Mouse (Mus musculus): ENCODE results near the gene Ssb. TPM values are rescaled to one million over a fixed set of nuclear protein-coding genes. Genes with fewer than 3 reads are reported as not detected.
"Not testable (repeated sequence)": the region's sequence is repeated elsewhere in the genome, so short reads cannot be mapped to it uniquely, and the experiment has no call there.

The Ssb gene
- polyA plus RNA-seq, 1 experiment from 2014 or later: 407 TPM

DNA sequence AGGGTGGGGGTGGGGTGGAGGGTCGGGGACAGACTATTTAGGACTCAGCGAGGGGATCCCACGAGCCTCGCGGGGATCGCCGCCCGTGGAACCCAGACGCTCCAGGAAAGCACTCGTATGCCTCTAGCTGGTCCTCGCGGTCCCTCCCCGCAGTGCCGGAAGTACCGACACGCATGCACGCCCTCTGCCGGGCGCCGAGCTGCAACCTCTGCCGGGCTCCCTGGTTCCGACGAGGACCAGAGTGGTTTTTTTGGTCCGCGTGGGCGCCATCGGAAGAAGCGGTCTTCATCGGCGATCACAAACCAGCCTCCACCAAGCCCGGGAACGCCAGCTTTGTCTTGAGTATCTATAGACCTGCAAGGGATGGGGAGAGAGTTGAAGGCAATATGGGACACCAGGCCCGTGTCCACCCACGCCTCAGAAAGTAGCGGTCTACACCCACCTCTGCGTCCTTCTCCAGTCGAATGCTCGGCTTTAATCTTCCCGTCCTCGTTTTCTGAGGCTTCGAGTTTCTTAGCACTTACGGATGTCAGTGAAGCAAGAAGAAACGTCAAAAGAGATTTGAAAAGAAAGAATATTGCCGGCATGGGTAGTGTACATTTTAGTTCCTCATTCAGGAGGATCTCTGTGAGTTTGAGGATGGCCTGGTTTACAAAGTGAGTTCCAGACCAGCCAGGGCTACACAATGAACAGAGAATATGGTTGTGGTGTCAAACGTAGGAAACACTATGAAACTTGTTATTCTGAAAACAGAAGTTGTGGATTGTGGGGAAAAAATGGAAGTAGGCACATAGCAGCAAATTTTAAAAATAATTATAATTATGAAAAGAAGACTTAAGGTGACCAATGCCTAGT, 24.3 kb downstream of the Ssb start, which contains the start of gene Mettl5:
Mettl5 (minus strand) TSS at position 165 of the 855 bp plus-strand sequence.
- Histone ChIP-seq H3K36me3 (replicated peaks) (0 out of 2 replicates have a peak, but pooled peaks cover 12% of the 10 kb centered on the region), H3K9me3 (no peaks in the 10 kb centered on the region), H3K4me3 (peak within 1 kb of the TSS; percentile 67), H3K4me1 (peaks cover 11% of the 10 kb centered on the region), H3K27me3 (replicated peaks; ENCODE audit: low read depth, poor library complexity, severe bottlenecking) (no peaks in the 10 kb centered on the region), H3K27ac (replicated peaks) (peak within 1 kb of the TSS; percentile 88)
- DNase-seq (ENCODE audit: low spot score): peak; percentile 90
- 2% methylated on average over 45 of the region's 45 CpGs for WGBS

DNA sequence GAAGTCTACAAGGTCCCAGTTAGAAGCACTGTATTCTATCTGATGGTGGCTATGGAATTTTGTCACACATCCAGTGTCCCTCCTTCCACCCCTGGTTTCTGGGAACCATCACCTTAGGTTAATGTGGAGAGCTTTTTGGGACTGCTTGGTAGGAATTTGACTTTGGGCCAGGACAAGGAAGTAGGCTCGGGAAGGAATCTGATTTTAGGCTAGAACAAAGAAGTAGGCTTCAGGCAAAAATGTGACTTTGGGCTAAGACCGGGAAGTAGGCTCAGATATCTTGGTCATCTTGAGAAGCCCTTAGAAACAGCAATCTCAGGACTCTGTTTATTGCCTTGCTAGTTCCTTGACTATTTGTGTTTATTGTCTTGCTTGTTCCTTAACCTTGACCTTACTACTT, 27.6 kb downstream of the Ssb start:
- no peak overlapping the region for H3K27ac ChIP-seq (replicated peaks)
- H3K4me1 ChIP-seq: peaks cover 11% of the 10 kb centered on the region
- no peaks in the 10 kb centered on the region for H3K27me3 ChIP-seq (replicated peaks; ENCODE audit: low read depth, poor library complexity, severe bottlenecking)
- no peaks in the 10 kb centered on the region for H3K36me3 ChIP-seq (replicated peaks)
- H3K9me3 ChIP-seq: no peaks in the 10 kb centered on the region
- 74% methylated on average over 2 of the region's 2 CpGs for WGBS
- no peak overlapping the region for H3K4me3 ChIP-seq
- no peak for DNase-seq (ENCODE audit: low spot score)

DNA sequence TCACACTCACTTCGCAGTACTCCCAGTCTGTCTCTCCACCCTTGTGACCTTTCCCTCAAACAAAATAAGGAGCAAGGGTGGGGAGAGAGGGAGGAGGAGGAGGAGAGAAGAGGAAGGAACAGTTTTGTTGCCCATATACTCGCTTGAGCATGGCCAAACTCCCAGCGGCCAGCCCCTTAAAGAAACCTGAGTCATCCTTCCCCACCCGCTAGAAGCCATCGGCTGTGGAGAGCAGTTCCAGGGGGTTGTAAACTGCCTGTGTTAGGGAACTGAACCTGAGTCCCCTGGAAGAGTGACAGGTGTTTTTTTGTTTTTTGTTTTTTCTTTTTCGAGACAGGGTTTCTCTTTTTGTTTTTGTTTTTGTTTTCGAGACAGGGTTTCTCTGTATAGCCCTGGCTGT, 29.5 kb downstream of the Ssb start:
- H3K27ac ChIP-seq (replicated peaks): no peak overlapping the region
- H3K36me3 ChIP-seq (replicated peaks): no peaks in the 10 kb centered on the region
- H3K27me3 ChIP-seq (replicated peaks; ENCODE audit: low read depth, poor library complexity, severe bottlenecking): no peaks in the 10 kb centered on the region
- DNase-seq (ENCODE audit: low spot score): no peak
- no peak overlapping the region for H3K4me3 ChIP-seq
- 66% methylated on average over 7 of the region's 7 CpGs for WGBS
- H3K4me1 ChIP-seq: peaks cover under 1% of the 10 kb centered on the region; the same call in 1 of the 2 replicates
- H3K9me3 ChIP-seq: no peaks in the 10 kb centered on the region

DNA sequence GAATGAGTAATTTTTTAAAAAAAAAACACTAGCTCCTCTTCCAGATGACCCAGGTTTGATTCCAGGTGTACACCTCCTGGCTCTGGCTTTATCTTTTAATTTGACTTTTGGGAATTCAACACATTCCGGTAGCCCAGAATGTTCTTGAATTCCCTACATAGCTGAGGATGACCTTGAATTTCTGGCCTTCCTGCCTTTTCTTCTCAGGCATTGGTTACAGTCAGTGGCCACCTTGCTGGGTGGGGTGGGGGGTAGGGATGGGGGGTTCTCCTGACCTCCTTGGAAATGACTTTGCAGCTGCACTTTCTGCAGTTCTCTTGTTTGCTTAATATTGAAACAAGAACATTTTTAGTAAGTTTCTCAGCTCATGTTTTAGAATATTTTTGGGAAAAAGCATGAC, 31.8 kb downstream of the Ssb start:
- no peak for DNase-seq (ENCODE audit: low spot score)
- H3K36me3 ChIP-seq (replicated peaks): no peaks in the 10 kb centered on the region
- 89% methylated on average over 1 of the region's 1 CpGs for WGBS
- H3K4me3 ChIP-seq: no peak overlapping the region
- H3K4me1 ChIP-seq: peaks cover 4% of the 10 kb centered on the region
- H3K9me3 ChIP-seq: no peaks in the 10 kb centered on the region
- no peak overlapping the region for H3K27ac ChIP-seq (replicated peaks)
- no peaks in the 10 kb centered on the region for H3K27me3 ChIP-seq (replicated peaks; ENCODE audit: low read depth, poor library complexity, severe bottlenecking)

DNA sequence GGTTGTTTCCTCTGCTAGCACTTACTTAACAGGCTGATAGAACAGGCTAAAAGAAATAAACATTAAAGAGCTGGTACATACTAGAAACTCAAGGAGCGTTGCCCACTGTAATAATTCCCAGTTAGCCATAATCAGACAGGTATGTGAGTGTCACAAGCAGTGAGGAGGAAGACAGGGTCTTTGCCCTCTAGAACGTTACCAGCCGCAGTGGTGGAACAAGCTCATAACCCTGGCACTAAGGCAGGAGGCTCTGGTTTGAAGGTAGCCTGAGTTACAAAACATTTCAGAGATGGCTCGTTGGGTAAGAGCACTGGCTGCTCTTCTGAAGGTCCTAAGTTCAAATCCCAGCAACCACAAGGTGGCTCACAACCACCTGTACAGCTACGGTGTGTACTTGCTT, 32.5 kb downstream of the Ssb start:
- Histone ChIP-seq H3K36me3 (replicated peaks) (no peaks in the 10 kb centered on the region), H3K4me1 (peaks cover 11% of the 10 kb centered on the region), H3K9me3 (no peaks in the 10 kb centered on the region), H3K27ac (replicated peaks) (no peak overlapping the region), H3K27me3 (replicated peaks; ENCODE audit: low read depth, poor library complexity, severe bottlenecking) (no peaks in the 10 kb centered on the region), H3K4me3 (no peak overlapping the region)
- 83% methylated on average over 5 of the region's 5 CpGs for WGBS
- DNase-seq (ENCODE audit: low spot score): no peak

DNA sequence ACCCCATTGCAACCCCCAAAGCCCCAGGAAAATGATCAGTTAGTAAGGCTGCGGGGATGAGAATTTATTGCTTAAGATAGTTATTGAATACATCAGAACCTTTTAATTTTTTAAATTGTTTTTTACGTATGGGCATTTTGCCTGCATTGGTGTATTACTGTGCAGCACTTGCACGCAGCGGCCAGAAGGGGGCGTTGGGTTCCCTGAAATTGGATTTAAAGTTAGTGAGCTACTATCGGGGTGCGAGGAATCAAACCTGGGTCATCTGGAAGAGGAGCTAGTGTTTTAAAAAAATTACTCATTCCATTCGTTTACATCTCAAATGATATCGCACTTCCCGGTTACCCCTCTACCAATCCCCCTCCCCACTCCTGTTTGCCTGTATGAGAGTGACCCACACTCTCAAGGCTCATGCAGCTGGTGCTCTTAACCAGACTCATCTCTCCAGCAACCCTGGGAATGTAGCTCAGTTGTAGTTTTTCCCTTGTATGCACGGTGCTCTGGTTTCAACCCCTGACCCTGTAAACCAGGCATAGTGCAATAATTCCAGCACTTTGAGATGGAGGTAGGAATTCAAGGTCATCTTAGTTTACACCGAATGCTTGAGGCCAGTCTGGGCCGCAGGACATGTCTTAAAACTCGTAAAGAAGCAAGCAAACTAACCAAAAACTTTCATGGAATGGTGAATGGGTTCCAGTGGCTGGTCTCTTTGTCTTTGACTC, 34.3 kb downstream of the Ssb start:
- H3K36me3 ChIP-seq (replicated peaks): peaks cover 1% of the 10 kb centered on the region; the same call in 1 of the 2 replicates
- H3K27ac ChIP-seq (replicated peaks): no peak overlapping the region
- no peak for DNase-seq (ENCODE audit: low spot score)
- peaks cover 14% of the 10 kb centered on the region for H3K4me1 ChIP-seq
- no peak overlapping the region for H3K4me3 ChIP-seq
- 58% methylated on average over 14 of the region's 14 CpGs for WGBS
- no peaks in the 10 kb centered on the region for H3K9me3 ChIP-seq
- no peaks in the 10 kb centered on the region for H3K27me3 ChIP-seq (replicated peaks; ENCODE audit: low read depth, poor library complexity, severe bottlenecking)

DNA sequence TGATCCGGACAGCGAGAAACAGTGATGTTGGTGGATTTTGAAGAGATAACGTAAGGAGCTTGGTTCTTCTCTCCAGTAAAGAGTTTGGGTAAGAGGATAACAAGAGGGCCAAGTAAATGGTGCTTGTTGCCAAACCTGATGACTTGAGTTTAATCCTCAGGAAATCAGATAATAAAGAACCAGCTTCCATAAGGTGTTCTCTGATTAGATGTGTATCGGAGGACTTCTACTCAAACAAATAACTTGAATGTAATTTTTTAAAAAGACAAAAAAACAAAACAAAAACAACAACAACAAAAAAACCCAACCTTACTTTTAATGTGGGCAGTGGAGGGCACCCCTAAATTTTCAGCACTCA, 34.8 kb downstream of the Ssb start:
- H3K4me1 ChIP-seq: peaks cover 14% of the 10 kb centered on the region
- H3K4me3 ChIP-seq: no peak overlapping the region
- WGBS: 90% methylated on average over 4 of the region's 4 CpGs
- H3K36me3 ChIP-seq (replicated peaks): peaks cover 7% of the 10 kb centered on the region
- no peak overlapping the region for H3K27ac ChIP-seq (replicated peaks)
- no peaks in the 10 kb centered on the region for H3K9me3 ChIP-seq
- DNase-seq (ENCODE audit: low spot score): no peak
- H3K27me3 ChIP-seq (replicated peaks; ENCODE audit: low read depth, poor library complexity, severe bottlenecking): no peaks in the 10 kb centered on the region

DNA sequence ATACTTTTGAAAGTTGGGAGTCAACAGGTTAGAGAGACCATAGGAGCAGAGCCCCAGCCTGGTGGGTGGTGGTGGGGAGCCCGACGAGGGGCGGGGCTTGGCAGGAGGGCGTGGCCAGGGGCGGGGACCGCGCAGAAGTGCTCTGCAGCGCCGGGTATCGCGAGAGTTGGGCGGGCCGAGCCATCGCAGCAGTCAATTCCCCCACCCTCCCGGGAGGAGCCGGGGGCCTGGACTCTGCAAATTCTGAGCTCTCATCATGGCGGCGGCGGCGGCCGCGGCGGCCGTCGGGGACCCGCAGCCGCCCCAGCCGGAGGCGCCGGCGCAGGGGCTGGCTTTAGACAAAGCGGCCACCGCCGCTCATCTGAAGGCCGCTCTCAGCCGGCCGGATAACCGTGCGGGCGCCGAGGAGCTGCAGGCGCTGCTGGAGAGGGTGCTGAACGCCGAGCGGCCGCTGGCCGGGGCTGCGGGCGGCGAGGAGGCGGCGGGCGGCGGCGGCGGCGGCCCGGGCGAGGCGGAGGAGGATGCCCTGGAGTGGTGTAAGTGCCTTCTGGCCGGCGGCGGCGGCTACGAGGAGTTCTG, 35.8 kb downstream of the Ssb start, which contains the start of gene Ubr3:
Ubr3 (plus strand) TSS at position 208 of the 579 bp plus-strand sequence.
- H3K4me1 ChIP-seq: peaks cover 14% of the 10 kb centered on the region
- H3K4me3 ChIP-seq: peak within 1 kb of the TSS; percentile 98
- peak within 1 kb of the TSS; percentile 98 for H3K27ac ChIP-seq (replicated peaks)
- no peaks in the 10 kb centered on the region for H3K27me3 ChIP-seq (replicated peaks; ENCODE audit: low read depth, poor library complexity, severe bottlenecking)
- under 1% methylated on average over 64 of the region's 65 CpGs for WGBS
- no peaks in the 10 kb centered on the region for H3K9me3 ChIP-seq
- peak; percentile 99 for DNase-seq (ENCODE audit: low spot score)
- H3K36me3 ChIP-seq (replicated peaks): peaks cover 16% of the 10 kb centered on the region

DNA sequence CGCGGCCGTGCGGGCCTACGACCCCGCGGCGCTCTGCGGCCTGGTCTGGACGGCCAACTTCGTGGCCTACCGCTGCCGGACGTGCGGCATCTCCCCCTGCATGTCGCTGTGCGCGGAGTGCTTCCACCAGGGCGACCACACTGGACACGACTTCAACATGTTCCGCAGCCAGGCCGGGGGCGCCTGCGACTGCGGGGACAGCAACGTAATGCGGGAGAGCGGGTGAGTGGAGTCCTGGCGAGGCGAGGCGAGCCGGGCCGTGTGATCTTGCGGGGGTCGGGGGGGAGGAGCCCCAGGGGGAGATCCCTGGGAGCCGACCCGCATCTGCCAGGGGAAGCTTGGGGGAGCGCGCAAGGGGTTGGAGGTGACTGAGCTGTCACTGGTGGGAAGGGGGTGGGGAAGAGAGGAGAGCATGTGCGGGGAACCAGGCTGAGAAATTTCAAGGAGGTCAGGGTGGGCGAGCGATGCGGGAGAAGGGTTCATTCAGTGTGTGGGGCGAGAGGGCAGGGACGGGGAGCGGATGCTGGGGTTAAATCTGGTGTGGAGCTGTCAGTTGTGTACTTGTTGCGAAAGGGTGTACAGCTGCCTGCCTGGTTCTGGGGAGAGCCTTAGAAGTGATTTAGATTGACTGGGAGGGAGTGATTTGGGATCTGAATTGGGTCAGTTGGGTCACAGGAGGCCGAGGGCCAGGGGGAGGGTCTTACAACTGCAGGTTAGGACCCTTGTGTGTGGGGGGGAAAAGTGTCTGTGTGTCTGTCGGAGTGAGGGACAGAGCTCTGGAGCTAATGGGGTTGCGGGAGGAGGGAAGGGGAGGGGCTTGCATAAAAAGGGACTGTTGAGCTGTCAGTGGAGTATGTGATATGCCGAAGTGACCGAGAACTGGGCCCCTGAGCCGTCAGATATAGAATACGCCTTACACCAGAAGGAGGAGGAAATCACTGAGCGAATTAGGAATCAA, 36.5 kb downstream of the Ssb start:
- Histone ChIP-seq H3K9me3 (no peaks in the 10 kb centered on the region), H3K36me3 (replicated peaks) (peaks cover 20% of the 10 kb centered on the region), H3K27ac (replicated peaks) (peak overlapping the region; percentile 98), H3K4me1 (peaks cover 14% of the 10 kb centered on the region), H3K27me3 (replicated peaks; ENCODE audit: low read depth, poor library complexity, severe bottlenecking) (no peaks in the 10 kb centered on the region), H3K4me3 (peak overlapping the region; percentile 98)
- WGBS: under 1% methylated on average over 55 of the region's 55 CpGs
- peak; percentile 69 for DNase-seq (ENCODE audit: low spot score)

DNA sequence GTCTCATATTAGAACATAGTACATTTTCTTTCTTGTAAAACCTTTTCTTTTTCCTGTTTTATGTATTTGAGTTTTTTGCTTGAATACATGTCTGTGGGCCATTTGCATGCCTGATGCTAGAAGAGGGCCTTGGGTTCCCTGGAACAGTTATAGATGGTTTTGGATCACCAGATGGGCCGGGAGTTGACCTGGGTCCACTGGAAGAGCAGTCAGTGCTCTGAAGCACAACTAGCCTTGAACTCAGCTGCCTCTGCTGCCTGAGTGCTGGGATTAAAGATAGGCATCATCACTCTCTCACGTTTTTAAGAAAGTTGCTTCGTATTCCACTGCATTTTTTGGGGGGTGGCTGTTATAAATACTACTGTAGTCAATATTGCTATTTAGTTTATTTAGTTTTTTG, 42.2 kb downstream of the Ssb start:
- peaks cover 6% of the 10 kb centered on the region for H3K4me1 ChIP-seq
- no peak overlapping the region for H3K4me3 ChIP-seq
- WGBS: 95% methylated on average over 3 of the region's 3 CpGs
- H3K27me3 ChIP-seq (replicated peaks; ENCODE audit: low read depth, poor library complexity, severe bottlenecking): no peaks in the 10 kb centered on the region
- H3K36me3 ChIP-seq (replicated peaks): peaks cover 40% of the 10 kb centered on the region
- no peaks in the 10 kb centered on the region for H3K9me3 ChIP-seq
- DNase-seq (ENCODE audit: low spot score): no peak
- H3K27ac ChIP-seq (replicated peaks): no peak overlapping the region

DNA sequence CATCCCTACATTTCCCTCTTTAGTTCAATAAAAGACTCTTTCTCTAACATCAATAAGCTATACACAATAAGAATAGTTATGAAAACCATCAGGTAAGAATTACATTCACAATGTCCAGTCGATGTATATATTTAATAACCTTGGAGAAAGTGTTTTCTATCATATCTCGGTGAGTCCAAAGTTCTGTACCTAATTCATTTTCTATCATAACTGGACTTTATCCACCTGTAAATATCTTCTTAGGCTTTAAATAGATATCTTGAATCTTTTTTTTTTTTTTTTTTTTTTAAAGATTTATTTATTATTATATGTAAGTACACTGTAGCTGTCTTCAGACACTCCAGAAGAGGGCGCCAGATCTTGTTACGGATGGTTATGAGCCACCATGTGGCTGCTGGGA, 46.0 kb downstream of the Ssb start:
- WGBS: 83% methylated on average over 4 of the region's 4 CpGs
- not testable (repeated sequence) for H3K4me3 ChIP-seq; H3K4me1 ChIP-seq; H3K27me3 ChIP-seq (replicated peaks; ENCODE audit: low read depth, poor library complexity, severe bottlenecking); H3K27ac ChIP-seq (replicated peaks); DNase-seq (ENCODE audit: low spot score); H3K9me3 ChIP-seq
- H3K36me3 ChIP-seq (replicated peaks): peaks cover 23% of the 10 kb centered on the region

DNA sequence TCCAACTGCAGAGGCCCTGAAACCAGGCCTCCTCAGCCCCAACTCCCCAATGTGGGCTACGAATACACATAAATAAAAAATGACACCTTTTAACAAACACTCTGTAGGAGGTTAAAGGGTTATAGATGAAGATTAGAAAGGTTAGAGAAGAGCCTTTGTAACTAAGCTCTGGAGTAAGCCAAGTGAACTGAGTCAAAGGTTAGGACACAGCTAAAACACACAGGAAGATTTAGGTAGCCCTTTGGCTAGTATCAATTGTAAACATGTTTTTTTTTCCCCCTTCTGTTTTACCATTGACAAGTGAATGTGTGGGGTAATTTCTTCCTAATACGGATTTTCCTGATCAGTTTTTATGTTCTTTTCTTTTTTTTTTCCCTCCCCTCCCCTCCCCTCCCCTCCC, 51.4 kb downstream of the Ssb start:
- Histone ChIP-seq H3K27ac (replicated peaks) (no peak overlapping the region), H3K27me3 (replicated peaks; ENCODE audit: low read depth, poor library complexity, severe bottlenecking) (no peaks in the 10 kb centered on the region), H3K36me3 (replicated peaks) (peaks cover 28% of the 10 kb centered on the region), H3K9me3 (no peaks in the 10 kb centered on the region), H3K4me1 (no peaks in the 10 kb centered on the region), H3K4me3 (no peak overlapping the region)
- 67% methylated on average over 2 of the region's 2 CpGs for WGBS
- DNase-seq (ENCODE audit: low spot score): no peak
